Mouse (Mus musculus): Measurements from ENCODE around the gene Grm8.

GRCm38 (mm10) chr6:27408473-27408872 lies 726.5 kb downstream of the Grm8 start:
- no peak for TF ChIP-seq CTCF (IDR thresholded peaks at IDR 0.05; ENCODE audit: low read depth, low read length)
- no peak for TF ChIP-seq POLR2A (IDR thresholded peaks at IDR 0.05; ENCODE audit: extremely low read depth, insufficient read depth, low read length)

All from liver, adult 2 months (tissue).